Mouse (Mus musculus) ovary, adult 18-20 months (tissue): ENCODE results near the gene Myh1.

Source experiments
- DNase-seq: peaks from one replicate; pipeline ENCODE4 v3.0.0; 2022; ENCODE audit warnings: low spot score, mixed read lengths

Myh1 gene

GRCm38 (mm10) chr11:67199752-67200151, at the start of gene Myh1:
Myh1 (plus strand) TSS chr11:67200052.
- DNase-seq = no peak

- DNase-seq = no peak
Measured at GRCm38 (mm10) chr11:67150237-67150636, 49.6 kb upstream of the Myh1 start.

- DNase-seq = no peak
Measured at GRCm38 (mm10) chr11:67151159-67151558, 48.7 kb upstream of the Myh1 start.

GRCm38 (mm10) chr11:67151651-67152630, 47.9 kb upstream of the Myh1 start:
- no peak for DNase-seq

GRCm38 (mm10) chr11:67153123-67153522, 46.7 kb upstream of the Myh1 start:
- no peak for DNase-seq

- no peak for DNase-seq
Measured at GRCm38 (mm10) chr11:67153843-67154242, 46.0 kb upstream of the Myh1 start.

GRCm38 (mm10) chr11:67155650-67156049, 44.2 kb upstream of the Myh1 start:
- DNase-seq = no peak

- DNase-seq = no peak
Measured at GRCm38 (mm10) chr11:67160131-67160530, 39.7 kb upstream of the Myh1 start.

- DNase-seq = no peak
Measured at GRCm38 (mm10) chr11:67163701-67164100, 36.2 kb upstream of the Myh1 start.

- no peak for DNase-seq
Measured at GRCm38 (mm10) chr11:67164851-67165250, 35.0 kb upstream of the Myh1 start.

GRCm38 (mm10) chr11:67169301-67169700, 30.6 kb upstream of the Myh1 start:
- no peak for DNase-seq

GRCm38 (mm10) chr11:67170727-67171126, 29.1 kb upstream of the Myh1 start, which contains the start of gene Myh2:
Myh2 (plus strand) TSS chr11:67171027.
- no peak for DNase-seq

- no peak for DNase-seq
Measured at GRCm38 (mm10) chr11:67172439-67172838, 27.4 kb upstream of the Myh1 start.

- DNase-seq = no peak
Measured at GRCm38 (mm10) chr11:67176376-67176775, 23.5 kb upstream of the Myh1 start.

GRCm38 (mm10) chr11:67190316-67190715, 9.5 kb upstream of the Myh1 start:
- no peak for DNase-seq

- DNase-seq = no peak
Measured at GRCm38 (mm10) chr11:67190814-67191213, 9.0 kb upstream of the Myh1 start.

- no peak for DNase-seq
Measured at GRCm38 (mm10) chr11:67191496-67191895, 8.4 kb upstream of the Myh1 start.

GRCm38 (mm10) chr11:67199321-67199720, 531 bp upstream of the Myh1 start:
- no peak for DNase-seq

- DNase-seq = no peak
Measured at GRCm38 (mm10) chr11:67204766-67205165, 4.9 kb downstream of the Myh1 start.

GRCm38 (mm10) chr11:67221803-67222202, 22.0 kb downstream of the Myh1 start:
- no peak for DNase-seq

- no peak for DNase-seq
Measured at GRCm38 (mm10) chr11:67224466-67224865, 24.6 kb downstream of the Myh1 start.

- DNase-seq = no peak
Measured at GRCm38 (mm10) chr11:67228731-67229130, 28.9 kb downstream of the Myh1 start.

GRCm38 (mm10) chr11:67229166-67229565, 29.3 kb downstream of the Myh1 start:
- no peak for DNase-seq

GRCm38 (mm10) chr11:67229946-67230345, 30.1 kb downstream of the Myh1 start:
- DNase-seq = no peak
